Mouse (Mus musculus) spleen, postnatal 0 days (tissue): ENCODE results near the gene Minos1. TPM values are rescaled to one million over a fixed set of nuclear protein-coding genes. Genes with fewer than 3 reads are reported as not detected.

Experiments used
- polyA plus RNA-seq: library from polyadenylated mRNA; unstranded; fragments of >200 nt; fragmentation: Nextera tagmentation; extraction: Ambion mirVana; gene quantifications from 2 replicates; pipeline ENCODE4 v1.2.1, GENCODE M21; 2015

Gene Minos1
- 465 and 495 TPM in 2 replicates for polyA plus RNA-seq

GRCm38 (mm10) chr4:139130701-139131549 lies at the start of gene Minos1:
TSS of gene Minos1 (minus strand) at chr4:139131113.

GRCm38 (mm10) chr4:139092356-139093195 lies 38.3 kb downstream of the Minos1 start, which contains the start of gene Nbl1:
TSS of gene Nbl1 (minus strand) at chr4:139092993.

GRCm38 (mm10) chr4:139075041-139075711 lies 55.7 kb downstream of the Minos1 start, which contains the start of gene Htr6:
TSS of gene Htr6 (minus strand) at chr4:139075570.

Other genes with a start within 250 kb of the Minos1 start
- gene Otud3, start 217.2 kb downstream of the Minos1 start, polyA plus RNA-seq: 1.6 and 1.8 TPM in 2 replicates
- not detected in 2 replicates for gene Rnf186, start 164.0 kb downstream of the Minos1 start, polyA plus RNA-seq
- 3.2 and 3.9 TPM in 2 replicates for gene Tmco4, start 158.2 kb downstream of the Minos1 start, polyA plus RNA-seq
- not detected in 2 replicates for gene Htr6, start 55.5 kb downstream of the Minos1 start, polyA plus RNA-seq
- gene Nbl1, start 38.1 kb downstream of the Minos1 start, polyA plus RNA-seq: 26.7 and 33.5 TPM in 2 replicates
- 193 and 226 TPM in 2 replicates for gene Capzb, start 61.8 kb upstream of the Minos1 start, polyA plus RNA-seq
- 9.5 and 9.8 TPM in 2 replicates for gene Pqlc2, start 179.6 kb upstream of the Minos1 start, polyA plus RNA-seq
- 34.2 and 38.0 TPM in 2 replicates for gene Akr7a5, start 179.6 kb upstream of the Minos1 start, polyA plus RNA-seq
- 85.3 and 97.9 TPM in 2 replicates for gene Mrto4, start 221.5 kb upstream of the Minos1 start, polyA plus RNA-seq
- gene Emc1, start 221.5 kb upstream of the Minos1 start, polyA plus RNA-seq: 13.9 and 15.3 TPM in 2 replicates
- gene Ubr4, start 221.5 kb upstream of the Minos1 start, polyA plus RNA-seq: 37.4 and 41.1 TPM in 2 replicates